Mouse (Mus musculus): ENCODE data around the gene Fam124a.

- TF ChIP-seq CTCF (IDR thresholded peaks at IDR 0.05; ENCODE audit: low read depth): no peak
- TF ChIP-seq EP300 (optimal IDR thresholded peaks at IDR 0.05): no peak
These were observed 9.2 kb upstream of the Fam124a start for GRCm38 (mm10) chr14:62546296-62546695.
